Mouse (Mus musculus) cerebellum, postnatal 36 days (tissue): ENCODE measurements around the gene Mrps34.
A peak's percentile ranks its signal among the peaks of the same experiment; 100 is the strongest.

Experiments
- DNase-seq, 2 experiments: peaks; one replicate each; pipeline ENCODE4 v3.0.0; 2021 to 2022; ENCODE audit warnings: mixed read lengths in 2 of 2

The Mrps34 gene

GRCm38 (mm10) chr17:24894995-24895547 is at the start of gene Mrps34, which contains the start of gene Eme2:
Gene Mrps34 (plus strand): TSS chr17:24895116.
Gene Eme2 (minus strand): TSS chr17:24895087.
- peak; percentile 85 to 86 for DNase-seq

DNA sequence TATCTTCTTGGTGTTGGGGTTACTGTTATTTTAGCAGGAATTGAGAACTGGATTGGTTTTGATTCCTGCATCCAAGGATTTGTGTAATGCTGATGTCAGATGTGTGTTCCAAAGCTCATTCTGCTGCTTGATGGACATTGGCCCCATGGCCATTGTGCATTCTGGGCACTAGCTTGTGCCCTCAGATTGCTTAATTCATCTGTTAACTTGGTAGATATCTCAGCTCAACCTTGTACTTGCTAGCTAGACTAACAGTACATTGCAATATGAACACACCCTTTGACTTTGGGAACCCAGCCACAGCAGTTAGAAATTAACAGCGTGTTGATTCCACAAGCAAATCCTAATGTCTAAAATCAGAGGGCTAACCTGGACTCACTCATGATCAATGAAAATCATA is 47.5 kb upstream of the Mrps34 start:
- DNase-seq = no peak

GRCm38 (mm10) chr17:24848600-24849031 is 46.3 kb upstream of the Mrps34 start:
- no peak for DNase-seq

GRCm38 (mm10) chr17:24849733-24850064 is 45.2 kb upstream of the Mrps34 start:
- DNase-seq = no peak

- DNase-seq = peak; percentile 93 to 95
Measured at GRCm38 (mm10) chr17:24850065-24850772, 44.7 kb upstream of the Mrps34 start, which contains the start of gene Fahd1. Gene Fahd1 (minus strand): TSS chr17:24850364.

DNA sequence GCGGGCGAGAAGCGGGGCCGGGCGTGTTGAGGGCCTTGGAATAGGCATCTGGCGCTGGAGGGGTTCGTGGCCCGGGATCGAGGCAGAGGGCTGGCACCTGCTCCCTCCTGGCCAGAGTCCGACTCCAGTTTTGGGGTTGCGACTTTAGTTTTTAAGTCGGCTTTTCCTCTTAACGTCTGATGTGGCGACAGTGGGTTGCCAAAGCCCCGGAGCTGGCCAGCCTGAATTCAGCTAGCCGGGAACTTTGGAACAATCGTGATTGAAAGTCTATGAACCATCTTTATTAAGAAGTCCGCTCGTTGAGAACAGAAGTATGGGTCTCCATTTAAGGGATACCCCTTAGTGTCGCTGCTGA is 44.2 kb upstream of the Mrps34 start:
- DNase-seq = no peak

- no peak for DNase-seq
Measured at GRCm38 (mm10) chr17:24851381-24852125, 43.4 kb upstream of the Mrps34 start.

GRCm38 (mm10) chr17:24855838-24856464 is 39.0 kb upstream of the Mrps34 start:
- DNase-seq = no peak

GRCm38 (mm10) chr17:24856589-24856988 is 38.3 kb upstream of the Mrps34 start:
- no peak for DNase-seq

- no peak for DNase-seq
Measured at GRCm38 (mm10) chr17:24857831-24858470, 37.0 kb upstream of the Mrps34 start.

GRCm38 (mm10) chr17:24858967-24859366 is 35.9 kb upstream of the Mrps34 start:
- DNase-seq = no peak

DNA sequence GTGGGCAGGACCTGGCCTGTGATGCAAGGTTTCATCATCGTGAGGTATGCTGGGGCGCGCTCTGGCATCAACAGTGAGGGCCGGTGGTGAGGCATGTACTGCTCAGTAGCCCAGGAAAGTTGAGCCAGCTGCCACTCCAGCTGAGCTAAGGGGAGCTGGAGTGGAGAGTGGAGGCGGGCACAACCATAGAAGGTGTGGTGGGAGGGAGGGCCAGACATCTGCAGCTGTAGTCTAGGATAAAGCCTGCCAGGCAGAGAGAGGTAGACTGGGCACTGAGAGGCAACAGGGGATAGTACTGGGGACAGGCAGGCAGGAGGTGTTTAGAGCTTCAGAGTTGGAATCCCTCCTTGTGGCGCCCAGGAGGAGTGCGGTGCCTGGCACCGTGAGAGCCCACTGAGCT is 34.8 kb upstream of the Mrps34 start:
- DNase-seq = no peak

DNA sequence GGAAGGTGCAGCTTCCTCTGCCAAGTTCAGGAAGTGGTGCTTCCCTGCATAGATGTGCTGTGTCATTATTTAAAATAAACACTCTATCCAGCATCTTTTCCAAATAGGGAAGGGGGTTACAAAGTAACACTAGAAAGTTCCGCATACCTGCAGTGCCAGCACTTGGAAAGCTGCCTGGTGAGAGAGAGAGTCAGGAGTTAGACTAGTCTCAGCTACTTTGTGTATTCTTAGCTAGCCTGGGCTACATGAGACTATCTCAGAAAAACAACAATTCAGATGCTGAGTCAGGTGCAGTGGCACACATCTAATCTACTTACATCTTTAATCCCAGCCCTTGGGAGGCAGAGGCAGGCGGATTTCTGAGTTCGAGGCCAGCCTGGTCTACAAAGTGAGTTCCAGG is 33.1 kb upstream of the Mrps34 start:
- DNase-seq = no peak

DNA sequence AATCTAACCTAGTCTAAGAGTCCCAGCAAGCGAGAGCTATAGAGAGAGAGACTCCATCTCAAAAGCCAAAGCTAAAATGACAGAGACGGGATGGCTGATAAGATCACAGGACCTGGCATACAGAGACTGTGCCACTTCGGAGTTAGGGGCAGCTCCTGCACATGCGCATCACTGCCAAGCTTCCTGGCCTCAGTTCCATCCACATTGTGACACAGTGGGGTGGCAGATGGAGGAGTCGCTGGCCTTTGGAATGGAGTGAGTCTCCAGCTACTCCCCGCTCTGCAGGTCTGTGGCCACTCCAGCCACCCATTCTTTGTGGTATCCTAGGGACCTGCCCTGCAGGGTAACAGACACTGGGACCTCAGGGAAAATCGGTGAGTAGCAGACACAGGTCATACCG is 29.1 kb upstream of the Mrps34 start, which contains the start of gene Igfals:
TSS of gene Igfals (plus strand) at position 222 of the 400 bp plus-strand sequence.
- peak; percentile 88 to 89 for DNase-seq

DNA sequence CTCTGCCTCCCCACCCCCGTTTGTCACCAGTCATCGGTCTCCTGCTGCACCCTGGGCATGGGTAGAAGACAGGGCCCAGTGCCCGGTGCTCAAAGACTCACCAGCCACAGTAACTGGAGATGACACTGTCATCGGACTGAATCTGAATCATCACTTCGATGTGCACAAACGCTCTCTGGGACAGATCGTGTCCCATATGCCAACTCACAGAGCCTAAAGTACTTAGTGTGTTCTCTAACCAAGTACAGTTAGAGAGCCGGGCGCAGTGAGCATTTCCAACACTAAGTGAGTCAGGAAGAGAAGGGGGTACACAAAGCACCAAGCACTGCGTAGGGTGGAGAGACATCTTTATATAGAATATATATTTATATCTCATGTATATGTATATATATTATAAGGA is 27.0 kb upstream of the Mrps34 start:
- DNase-seq = no peak

GRCm38 (mm10) chr17:24873695-24874404 is 21.1 kb upstream of the Mrps34 start:
- no peak for DNase-seq

DNA sequence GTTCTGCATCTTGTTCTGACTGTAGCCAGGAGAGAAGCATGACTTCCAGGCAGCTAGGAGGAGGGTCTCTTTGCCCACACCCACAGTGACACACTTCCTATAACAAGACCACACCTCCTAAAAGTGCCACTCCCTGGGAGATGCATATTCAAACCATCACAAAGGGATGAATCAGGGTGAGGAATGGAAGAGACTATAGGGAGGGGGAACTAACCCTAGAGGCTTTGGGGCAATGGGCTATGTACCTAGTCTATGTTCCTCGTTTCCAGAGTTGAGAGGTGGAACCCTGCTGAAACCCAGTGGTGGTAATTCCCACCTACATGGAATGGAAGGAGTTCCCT is 20.5 kb upstream of the Mrps34 start:
- no peak for DNase-seq

DNA sequence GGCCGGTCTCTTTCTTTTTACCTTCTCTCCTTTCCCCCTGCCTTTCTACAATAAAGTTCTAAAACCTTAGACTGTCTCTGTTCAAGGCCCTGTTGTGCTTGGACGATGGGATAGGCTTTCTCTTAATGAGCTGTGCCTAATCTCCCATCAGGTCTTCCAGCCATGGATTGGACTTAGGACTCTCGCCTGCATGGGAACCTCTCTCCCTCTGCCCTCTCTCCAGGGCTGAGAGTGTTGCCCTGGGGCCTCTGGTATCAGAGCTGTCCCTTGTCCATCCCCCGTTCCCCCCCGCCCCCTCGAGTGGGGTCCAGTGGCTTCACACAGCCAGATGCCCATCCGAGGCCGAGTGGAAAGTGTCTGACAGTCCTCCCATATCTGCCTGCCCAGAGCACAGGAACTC is 19.9 kb upstream of the Mrps34 start:
- no peak for DNase-seq

- no peak for DNase-seq
Measured at GRCm38 (mm10) chr17:24877336-24878116, 17.4 kb upstream of the Mrps34 start.

DNA sequence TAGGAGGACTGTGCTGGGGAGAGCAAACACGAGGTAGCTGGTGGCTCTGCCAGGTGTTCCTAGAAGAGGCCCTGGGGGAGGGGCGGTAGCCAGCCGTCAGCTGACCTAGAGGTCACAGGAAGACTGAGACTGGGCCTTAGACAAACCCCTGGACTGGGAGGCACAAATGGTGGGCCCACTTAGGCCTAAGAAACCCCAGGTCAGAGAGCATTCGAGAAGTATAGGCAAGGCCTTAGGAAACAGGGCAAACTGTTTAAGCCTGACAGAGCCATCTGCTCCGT is 16.9 kb upstream of the Mrps34 start:
- no peak for DNase-seq

DNA sequence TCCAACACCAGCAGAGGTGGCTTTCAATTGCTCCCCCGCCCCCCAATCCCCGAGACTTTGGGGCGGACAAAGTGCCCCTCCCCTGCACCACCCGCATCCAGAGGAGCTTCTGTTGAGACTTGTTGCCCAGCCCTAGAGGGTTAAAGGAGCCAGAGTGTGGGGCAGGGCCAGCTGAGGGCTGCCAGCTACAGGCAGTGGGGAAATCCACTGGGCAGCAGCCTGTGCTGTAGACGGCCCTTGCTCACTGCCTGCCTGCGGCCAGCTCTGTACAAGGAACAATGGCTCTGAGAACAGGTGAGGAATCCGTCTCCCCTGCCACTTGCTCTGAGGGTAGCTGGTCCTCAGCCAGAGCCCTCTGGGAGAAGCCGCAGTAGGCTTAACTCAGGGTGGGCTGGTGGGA is 16.4 kb upstream of the Mrps34 start:
- no peak for DNase-seq
